Mouse (Mus musculus) cerebellum, adult 2 months (tissue): ENCODE measurements around the gene Phlpp1. TPM values are rescaled to one million over a fixed set of nuclear protein-coding genes. Genes with fewer than 3 reads are reported as not detected.

ENCODE experiments used
- DNase-seq, 2 experiments: peaks; one replicate each; pipeline ENCODE4 v3.0.0; 2021
- H3K27ac ChIP-seq: fragments of 200-500 bp; 2 replicates; pipeline ENCODE4 v1.5.1; 2012; ENCODE audit warnings: low read length, control low read depth, inconsistent platforms; ENCODE audit not compliant: insufficient read depth
- H3K27me3 ChIP-seq: fragments of 200-500 bp; 2 replicates; pipeline ENCODE4 v1.6.1; 2012; ENCODE audit warnings: inconsistent platforms, mild to moderate bottlenecking, low read length, moderate library complexity; ENCODE audit not compliant: control insufficient read depth, insufficient read depth
- H3K4me1 ChIP-seq: fragments of 200-500 bp; 2 replicates; pipeline ENCODE4 v1.6.1; 2011; ENCODE audit warnings: low read length; ENCODE audit not compliant: control insufficient read depth, insufficient read depth
- H3K4me3 ChIP-seq: fragments of 200-500 bp; replicated peaks from 2 replicates; pipeline ENCODE3; 2011; ENCODE audit warnings: mild to moderate bottlenecking, low read depth, low read length, control low read depth; ENCODE audit not compliant: insufficient read depth
- CTCF ChIP-seq: fragments of 200-500 bp; IDR thresholded peaks from 2 replicates; pipeline ENCODE4 v1.5.1; 2011; ENCODE audit warnings: low read depth, mild to moderate bottlenecking, control low read depth, low read length, moderate library complexity, borderline replicate concordance; ENCODE audit not compliant: insufficient read depth
- POLR2A ChIP-seq: fragments of 200-500 bp; IDR thresholded peaks from 2 replicates; pipeline ENCODE4 v1.6.1; 2011; ENCODE audit warnings: low read length, control low read depth, borderline replicate concordance; ENCODE audit not compliant: insufficient read depth
- WGBS: fragments of 180-500 bp; shearing (Covaris S2); methylation state at CpG from one replicate; pipeline ENCODE4 v1.1.7; 2018; 5-methylcytosine and 5-hydroxymethylcytosine counted together
- polyA plus RNA-seq: library from polyadenylated mRNA; depleted of rRNA; stranded (reverse); fragments of >200 nt; gene quantifications from 2 replicates; pipeline ENCODE4 v1.2.3, GENCODE M21; 2012

Phlpp1 gene
- polyA plus RNA-seq, 1 experiment, result 59.2 TPM

- WGBS, result 97% methylated on average over 3 of the region's 3 CpGs
- DNase-seq, result no peak
- TF ChIP-seq CTCF (peak; percentile 19; the same call in 1 of the 2 replicates), POLR2A (no peak)
These were observed 175.2 kb downstream of the Phlpp1 start for GRCm38 (mm10) chr1:106346776-106347175.

GRCm38 (mm10) chr1:106349116-106349515 lies 177.6 kb downstream of the Phlpp1 start:
- no peak overlapping the region for H3K4me3 ChIP-seq
- no peak overlapping the region for H3K27ac ChIP-seq
- DNase-seq, result no peak
- no peaks in the 10 kb centered on the region for H3K27me3 ChIP-seq
- H3K4me1 ChIP-seq, result peaks cover 9% of the 10 kb centered on the region; the same call in 1 of the 2 replicates
- TF ChIP-seq CTCF (no peak), POLR2A (no peak)
- WGBS, result 91% methylated on average over 3 of the region's 3 CpGs

More at GRCm38 (mm10) chr1:106346776-106347175, 175.2 kb downstream of the Phlpp1 start:
- H3K27ac ChIP-seq, result no peak overlapping the region
- no peaks in the 10 kb centered on the region; the same call in 1 of the 2 replicates for H3K4me1 ChIP-seq
- no peak overlapping the region for H3K4me3 ChIP-seq
- H3K27me3 ChIP-seq, result no peaks in the 10 kb centered on the region

DNA sequence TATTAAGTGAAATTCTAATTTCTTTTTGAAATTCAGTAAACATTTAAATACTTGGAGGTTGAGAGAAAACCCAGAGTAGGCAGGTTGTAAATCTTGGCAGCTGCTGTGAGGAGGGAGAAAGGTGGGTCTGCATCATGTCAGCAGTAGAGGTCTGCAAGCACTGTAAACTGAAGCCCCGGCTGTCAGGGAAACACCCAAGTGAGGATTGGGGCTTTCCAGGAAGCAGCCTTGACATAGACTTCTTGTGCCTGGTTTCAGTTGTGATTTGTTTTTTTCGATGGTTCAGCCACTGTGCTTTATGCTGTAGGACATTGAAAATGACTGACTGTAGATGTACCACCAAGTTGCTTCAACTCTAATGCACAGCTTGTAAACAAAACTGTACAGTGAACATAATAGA lies 180.0 kb downstream of the Phlpp1 start:
- Histone ChIP-seq H3K4me1 (peaks cover 13% of the 10 kb centered on the region; the same call in 1 of the 2 replicates), H3K4me3 (no peak overlapping the region), H3K27me3 (no peaks in the 10 kb centered on the region), H3K27ac (no peak overlapping the region)
- TF ChIP-seq CTCF (no peak), POLR2A (no peak)
- DNase-seq, result no peak
- 81% methylated on average over 2 of the region's 2 CpGs for WGBS

- Histone ChIP-seq H3K27me3 (no peaks in the 10 kb centered on the region), H3K4me3 (no peak overlapping the region), H3K27ac (no peak overlapping the region), H3K4me1 (peaks cover 13% of the 10 kb centered on the region; the same call in 1 of the 2 replicates)
- peak; percentile 23 to 72 for DNase-seq
- no peak for TF ChIP-seq POLR2A
- TF ChIP-seq CTCF, result no peak
- 8% methylated on average over 2 of the region's 2 CpGs for WGBS
These were observed 181.4 kb downstream of the Phlpp1 start for GRCm38 (mm10) chr1:106352801-106353511.

GRCm38 (mm10) chr1:106353993-106354392 lies 182.4 kb downstream of the Phlpp1 start:
- TF ChIP-seq CTCF (no peak), POLR2A (no peak)
- H3K4me1 ChIP-seq, result peaks cover 13% of the 10 kb centered on the region; the same call in 1 of the 2 replicates
- no peak overlapping the region for H3K4me3 ChIP-seq
- no peaks in the 10 kb centered on the region for H3K27me3 ChIP-seq
- no peak overlapping the region for H3K27ac ChIP-seq
- DNase-seq, result no peak
- WGBS, result 91% methylated on average over 4 of the region's 4 CpGs

- DNase-seq, result no peak
- Histone ChIP-seq H3K27me3 (no peaks in the 10 kb centered on the region), H3K4me1 (no peaks in the 10 kb centered on the region; the same call in 1 of the 2 replicates), H3K27ac (no peak overlapping the region), H3K4me3 (no peak overlapping the region)
- TF ChIP-seq POLR2A (no peak), CTCF (no peak)
These were observed 187.9 kb downstream of the Phlpp1 start for GRCm38 (mm10) chr1:106359474-106359873.

- WGBS, result 96% methylated on average over 3 of the region's 3 CpGs
- no peak for DNase-seq
- no peak for TF ChIP-seq CTCF
- TF ChIP-seq POLR2A, result no peak
These were observed 191.5 kb downstream of the Phlpp1 start for GRCm38 (mm10) chr1:106362841-106363604.

More at GRCm38 (mm10) chr1:106362841-106363604, 191.5 kb downstream of the Phlpp1 start:
- H3K4me1 ChIP-seq, result no peaks in the 10 kb centered on the region
- H3K27me3 ChIP-seq, result no peaks in the 10 kb centered on the region
- H3K27ac ChIP-seq, result no peak overlapping the region
- H3K4me3 ChIP-seq, result no peak overlapping the region
